Mouse (Mus musculus) NIH3T3 (cell line): ENCODE measurements around the gene Cacna1b.

Experiments used
- DNase-seq: peaks from one replicate; pipeline ENCODE4 v3.0.0-alpha.2; 2012; ENCODE audit warnings: low read depth

Cacna1b gene

GRCm38 (mm10) chr2:24763115-24763557 is at the start of gene Cacna1b:
TSS of gene Cacna1b (minus strand) at chr2:24763152.
- no peak for DNase-seq

DNA sequence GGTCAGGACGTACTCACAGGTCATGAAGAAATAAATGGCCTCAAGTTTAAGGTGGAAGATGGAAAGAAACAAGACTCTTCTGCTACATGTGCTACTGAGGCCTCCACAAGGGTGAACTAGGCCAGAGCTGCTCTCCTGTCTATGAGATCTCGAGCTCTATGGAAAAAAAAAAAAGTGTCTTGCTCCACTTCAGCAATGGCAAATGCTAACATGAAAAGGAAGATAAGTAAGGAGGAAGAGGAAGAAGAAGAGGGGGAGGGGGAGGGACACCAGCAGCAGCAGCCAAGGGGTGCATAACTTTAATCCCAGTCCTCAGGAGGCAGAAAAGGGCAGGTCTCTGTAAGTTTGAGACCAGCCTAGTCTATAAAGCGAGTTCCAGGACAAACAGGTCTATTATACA is 46.8 kb upstream of the Cacna1b start:
- DNase-seq: no peak

DNA sequence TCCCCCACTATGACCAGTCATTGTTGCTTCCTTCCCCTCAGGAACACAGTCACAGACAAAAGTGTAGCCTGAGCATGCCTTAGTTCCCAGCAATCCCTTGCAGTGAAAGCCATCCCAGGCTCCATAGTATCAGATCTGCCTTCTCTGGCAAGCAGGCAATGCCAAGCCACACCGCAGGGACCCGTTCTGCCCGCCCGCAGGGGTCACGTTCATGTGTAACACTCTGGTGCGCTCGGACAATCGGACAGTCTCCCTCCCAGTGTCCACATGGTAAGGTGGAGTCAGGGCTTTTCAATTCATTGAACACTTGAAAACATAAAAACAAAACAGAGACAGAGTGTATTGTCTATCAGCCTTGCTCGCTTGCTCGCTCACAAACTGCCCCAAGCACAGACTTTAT is 44.7 kb upstream of the Cacna1b start:
- DNase-seq: no peak

GRCm38 (mm10) chr2:24807036-24807435 is 44.1 kb upstream of the Cacna1b start:
- peak; percentile 66 for DNase-seq

- DNase-seq: no peak
Measured at GRCm38 (mm10) chr2:24806143-24806542, 43.2 kb upstream of the Cacna1b start.

DNA sequence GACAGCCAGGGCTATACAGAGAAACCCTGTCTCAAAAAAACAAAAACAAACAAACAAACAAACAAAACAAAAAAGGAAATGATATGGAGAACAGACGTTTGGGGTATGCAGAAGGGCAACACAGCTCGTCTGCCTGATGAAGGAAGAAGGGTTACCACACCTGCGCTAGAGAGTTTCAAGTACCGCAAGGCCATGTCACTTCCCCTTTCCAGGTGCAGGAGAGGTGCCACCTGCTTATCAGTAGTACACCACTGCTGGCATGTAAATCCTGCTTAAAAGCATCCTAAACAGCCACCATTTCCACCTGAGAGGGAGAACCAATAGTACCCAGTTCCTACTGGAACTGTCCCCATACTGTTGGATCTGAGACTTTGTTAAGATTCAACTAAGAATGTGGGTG is 42.7 kb upstream of the Cacna1b start:
- no peak for DNase-seq

- DNase-seq: no peak
Measured at GRCm38 (mm10) chr2:24796833-24797457, 34.0 kb upstream of the Cacna1b start.

DNA sequence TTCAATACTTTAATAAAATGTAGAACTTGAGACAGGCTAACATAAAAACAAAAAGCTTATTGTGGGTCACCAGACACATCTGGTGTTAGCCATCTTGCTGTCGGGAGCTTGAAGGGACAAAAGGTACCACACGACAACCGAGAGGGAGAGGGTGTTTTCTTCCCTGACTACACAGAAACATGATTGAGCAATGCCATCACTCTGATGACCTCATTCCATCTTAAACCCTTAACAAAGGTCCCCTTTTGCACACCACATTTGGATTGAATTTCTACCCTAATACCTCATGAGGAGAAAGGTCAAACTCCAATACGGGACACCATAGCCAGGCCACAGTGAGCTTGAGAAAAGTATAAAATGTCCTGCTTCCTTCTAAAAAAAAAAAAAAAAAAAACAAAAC is 24.3 kb upstream of the Cacna1b start:
- DNase-seq: peak; percentile 24

GRCm38 (mm10) chr2:24781253-24781652 is 18.3 kb upstream of the Cacna1b start:
- DNase-seq: no peak

DNA sequence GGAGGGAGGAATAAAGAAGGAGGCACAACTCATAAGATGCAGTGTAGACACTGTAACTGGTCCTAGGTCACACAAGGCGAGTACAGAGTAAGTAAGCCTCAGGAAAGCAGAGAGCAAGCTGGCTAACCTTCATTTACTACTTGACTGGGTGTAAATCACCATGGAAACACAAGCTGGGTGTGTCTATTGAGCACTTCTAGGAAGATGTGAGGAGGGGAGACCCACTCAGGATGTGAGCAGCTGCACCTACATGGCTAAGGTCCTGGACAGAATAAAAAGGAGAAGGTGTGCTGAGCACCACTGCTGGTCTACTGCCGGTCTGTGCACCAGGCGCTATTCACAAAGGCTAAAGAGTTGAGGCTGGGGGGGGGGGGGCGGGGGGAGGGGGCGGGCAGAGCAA is 13.9 kb upstream of the Cacna1b start:
- DNase-seq: no peak

- DNase-seq: no peak
Measured at GRCm38 (mm10) chr2:24775951-24776587, 13.1 kb upstream of the Cacna1b start.

DNA sequence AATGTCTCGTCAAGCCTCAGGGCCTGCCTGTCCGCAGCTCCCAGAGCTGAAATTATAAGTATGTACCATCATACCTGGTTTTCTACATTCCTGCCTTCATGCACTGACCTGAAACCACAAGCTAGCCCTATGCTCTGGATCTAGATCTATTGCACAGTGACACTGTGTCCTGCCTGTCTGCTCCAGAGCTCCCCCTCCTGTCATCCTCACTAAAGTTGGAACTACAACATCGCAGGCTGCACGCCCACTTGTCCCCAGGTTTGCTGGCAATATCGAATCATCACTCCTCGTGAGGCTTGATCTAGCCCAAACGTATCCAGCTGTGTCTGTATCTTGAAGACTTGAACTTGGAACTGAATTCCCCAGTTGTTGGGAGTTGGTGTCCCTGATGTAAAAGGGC is 11.9 kb upstream of the Cacna1b start:
- DNase-seq: no peak

- DNase-seq: no peak
Measured at GRCm38 (mm10) chr2:24770861-24771260, 7.9 kb upstream of the Cacna1b start.

- DNase-seq: no peak
Measured at GRCm38 (mm10) chr2:24762446-24762960, 449 bp downstream of the Cacna1b start.

DNA sequence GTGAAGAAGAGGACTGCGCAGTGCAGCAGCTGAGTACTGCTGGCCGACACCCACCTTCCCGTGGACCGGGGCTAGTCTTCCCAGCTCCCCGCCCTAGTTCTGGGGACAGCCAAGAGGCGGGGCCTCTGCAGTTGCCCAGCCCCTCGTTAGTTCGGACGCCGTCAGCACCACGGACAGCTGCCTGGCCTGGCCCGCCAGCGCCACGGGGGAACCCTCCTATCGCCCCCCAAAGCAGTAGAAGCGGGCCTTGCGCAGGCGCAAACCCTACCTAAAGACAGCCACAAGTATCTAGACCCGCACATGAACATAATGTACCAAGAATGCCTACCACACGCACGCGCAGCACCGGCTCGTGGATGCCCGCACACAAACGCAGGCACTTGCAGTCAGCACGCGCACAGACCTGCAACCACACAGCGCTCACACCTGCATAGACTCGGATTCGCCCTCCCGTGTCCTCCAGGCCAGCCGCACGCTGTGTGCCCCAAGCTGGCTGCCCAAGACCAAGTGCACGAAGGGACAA is 968 bp downstream of the Cacna1b start:
- no peak for DNase-seq

GRCm38 (mm10) chr2:24755276-24755675 is 7.7 kb downstream of the Cacna1b start:
- DNase-seq: peak; percentile 61

DNA sequence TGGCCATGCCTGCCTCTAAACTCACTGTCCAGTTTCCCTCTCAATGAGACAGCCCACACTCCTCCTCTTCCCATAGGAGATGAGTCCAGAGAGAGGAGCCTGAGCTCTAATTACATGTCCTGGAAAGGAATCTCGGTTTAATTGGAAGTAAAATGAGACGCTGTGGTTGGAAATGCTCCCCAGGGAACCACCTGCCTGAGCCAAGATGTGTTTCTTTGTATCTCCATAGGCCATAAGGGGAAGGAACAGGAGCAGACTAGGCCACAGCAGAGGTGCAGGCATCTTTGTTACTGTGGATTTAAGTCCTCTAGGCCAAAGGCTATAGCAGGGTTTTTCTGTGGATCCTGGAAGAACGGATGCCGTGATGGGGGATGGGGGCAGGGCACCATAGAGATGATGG is 10.4 kb downstream of the Cacna1b start:
- DNase-seq: no peak

- no peak for DNase-seq
Measured at GRCm38 (mm10) chr2:24750051-24750450, 12.9 kb downstream of the Cacna1b start.

DNA sequence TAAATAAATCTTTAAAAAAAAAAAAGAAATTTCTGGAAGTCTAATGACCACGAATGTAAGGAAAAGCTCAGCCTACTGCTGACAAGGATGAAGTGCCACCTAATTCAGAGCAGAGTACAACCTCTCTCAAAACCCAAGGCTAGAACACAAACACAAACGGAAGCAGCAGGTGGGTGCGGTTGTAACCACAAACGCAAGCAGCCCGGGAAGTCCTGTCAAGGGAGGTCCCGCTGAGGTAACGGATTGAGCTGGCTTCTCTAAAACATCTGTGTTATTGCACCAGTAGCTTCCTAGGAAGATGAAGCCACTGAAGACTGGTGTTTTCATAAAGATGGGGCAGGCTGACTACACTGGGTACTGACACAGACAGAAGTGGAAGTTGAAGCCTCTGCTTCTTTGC is 15.1 kb downstream of the Cacna1b start:
- no peak for DNase-seq

DNA sequence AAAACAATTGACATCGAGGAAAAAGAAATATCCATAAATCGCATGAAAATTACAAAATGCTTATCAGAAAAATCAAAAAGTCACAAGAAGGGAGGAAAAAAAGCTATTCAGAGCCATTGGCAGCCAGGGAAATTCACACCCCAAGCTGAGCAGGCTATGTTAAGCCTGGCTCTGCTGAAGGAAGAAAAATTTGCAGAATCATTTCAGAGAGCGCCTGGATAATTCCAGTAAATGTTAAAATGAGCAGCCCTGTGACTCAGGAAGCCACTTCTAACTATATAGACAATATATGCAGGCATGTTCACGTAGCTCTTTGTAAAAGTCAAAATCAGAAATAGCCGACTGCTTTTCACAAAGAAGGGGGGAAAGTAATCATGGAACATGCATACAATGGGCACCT is 23.3 kb downstream of the Cacna1b start:
- no peak for DNase-seq

DNA sequence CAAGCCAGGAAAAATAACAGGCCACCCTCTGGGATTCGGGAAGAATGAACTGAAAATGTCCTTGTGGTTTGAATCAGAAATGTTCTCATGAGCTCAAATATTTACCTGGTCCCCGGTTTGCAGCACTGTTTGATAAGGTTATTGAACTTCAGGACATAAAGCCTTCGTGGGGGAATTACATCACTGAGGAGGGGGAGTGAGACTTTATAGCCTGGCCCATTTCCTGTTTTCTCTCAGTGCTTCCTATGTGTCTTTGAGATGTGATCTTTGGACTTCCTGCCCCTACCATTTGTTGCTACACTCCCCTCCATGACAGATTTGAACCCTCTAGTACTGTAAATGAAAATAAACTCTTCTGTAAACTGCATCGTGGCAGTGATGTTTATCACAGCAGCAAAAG is 29.8 kb downstream of the Cacna1b start:
- DNase-seq: no peak

GRCm38 (mm10) chr2:24725865-24726264 is 37.1 kb downstream of the Cacna1b start:
- no peak for DNase-seq

- DNase-seq: no peak
Measured at GRCm38 (mm10) chr2:24719645-24720379, 43.1 kb downstream of the Cacna1b start.
